Mouse (Mus musculus): ENCODE measurements around the gene Mllt6. TPM values are rescaled to one million over a fixed set of nuclear protein-coding genes. Genes with fewer than 3 reads are reported as not detected.

The Mllt6 gene
- 3.0 and 4.0 TPM in 2 replicates for polyA plus RNA-seq (2016; fragmentation: Nextera tagmentation; extraction: Ambion mirVana)

GRCm38 (mm10) chr11:97662893-97663527, at the start of gene Mllt6:
Mllt6 (plus strand) TSS chr11:97663414.
- peak; percentile 45; the same call in 1 of the 2 replicates for ATAC-seq (ENCODE audit: low FRiP score, low read depth)
- Histone ChIP-seq H3K36me3 (peaks cover 24% of the 10 kb centered on the region), H3K9ac (peak within 1 kb of the TSS; percentile 91), H3K4me1 (peaks cover 46% of the 10 kb centered on the region), H3K4me3 (peak within 1 kb of the TSS; percentile 95), H3K9me3 (no peaks in the 10 kb centered on the region), H3K4me2 (replicated peaks) (peak within 1 kb of the TSS; percentile 85), H3K27me3 (replicated peaks) (peaks cover 20% of the 10 kb centered on the region), H3K27ac (peak within 1 kb of the TSS; percentile 53; the same call in 1 of the 2 replicates)
- under 1% methylated on average over 51 of the region's 76 CpGs for WGBS

DNA sequence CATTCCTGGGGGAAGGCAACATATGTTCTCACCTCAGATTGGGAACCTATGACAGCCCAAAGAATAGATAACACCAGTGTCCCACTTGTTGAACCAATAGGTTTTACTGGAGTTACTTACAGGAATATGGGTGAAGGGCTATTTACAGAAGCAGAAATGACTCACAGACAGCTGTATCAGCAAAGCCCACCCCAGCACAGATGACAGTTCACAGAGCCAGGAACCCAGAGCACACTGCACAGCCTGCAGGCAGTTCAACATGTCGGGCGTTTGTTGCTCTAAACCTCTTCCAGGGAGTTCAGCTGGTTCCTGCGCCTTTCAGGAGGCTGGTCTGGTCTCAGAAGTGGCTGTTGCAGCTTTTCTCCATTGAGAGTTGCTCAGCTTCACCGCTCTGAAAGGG, 47.9 kb upstream of the Mllt6 start:
- Histone ChIP-seq H3K4me1 (no peaks in the 10 kb centered on the region), H3K4me3 (no peak overlapping the region), H3K4me2 (replicated peaks) (no peak overlapping the region), H3K36me3 (no peaks in the 10 kb centered on the region), H3K27me3 (replicated peaks) (peaks cover 13% of the 10 kb centered on the region), H3K9me3 (no peaks in the 10 kb centered on the region), H3K27ac (no peak overlapping the region), H3K9ac (no peak overlapping the region)
- 81% methylated on average over 4 of the region's 4 CpGs for WGBS
- ATAC-seq (ENCODE audit: low FRiP score, low read depth): no peak

DNA sequence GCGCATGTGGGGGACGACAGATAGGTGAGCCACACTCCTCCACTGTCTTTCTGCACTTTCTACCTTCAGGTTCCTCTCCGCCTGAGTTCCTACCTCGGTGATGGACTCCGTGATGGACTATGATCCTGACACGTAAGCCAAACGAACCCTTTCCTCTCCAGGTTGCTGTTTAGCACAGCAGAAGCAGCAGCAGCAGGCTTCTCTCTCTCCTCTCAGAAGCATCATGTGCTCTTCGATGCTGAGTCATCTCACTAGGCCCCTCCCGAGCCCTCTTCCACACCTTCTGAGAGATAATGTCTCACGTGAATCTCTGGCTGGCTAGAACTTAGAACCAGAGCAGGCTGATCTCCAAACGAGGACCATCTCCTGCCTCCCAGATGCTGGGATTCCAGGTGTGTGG, 44.8 kb upstream of the Mllt6 start:
- no peak overlapping the region for H3K4me3 ChIP-seq
- H3K27ac ChIP-seq: no peak overlapping the region
- no peak overlapping the region for H3K4me2 ChIP-seq (replicated peaks)
- H3K4me1 ChIP-seq: no peaks in the 10 kb centered on the region
- no peak overlapping the region for H3K9ac ChIP-seq
- no peak for ATAC-seq (ENCODE audit: low FRiP score, low read depth)
- H3K9me3 ChIP-seq: no peaks in the 10 kb centered on the region
- 55% methylated on average over 11 of the region's 11 CpGs for WGBS
- peaks cover 16% of the 10 kb centered on the region for H3K27me3 ChIP-seq (replicated peaks)
- no peaks in the 10 kb centered on the region for H3K36me3 ChIP-seq

GRCm38 (mm10) chr11:97619391-97619795, 43.8 kb upstream of the Mllt6 start:
- ATAC-seq (ENCODE audit: low FRiP score, low read depth): no peak
- no peak overlapping the region for H3K4me3 ChIP-seq
- WGBS: 38% methylated on average over 5 of the region's 5 CpGs
- H3K9me3 ChIP-seq: no peaks in the 10 kb centered on the region
- H3K36me3 ChIP-seq: no peaks in the 10 kb centered on the region
- peaks cover 26% of the 10 kb centered on the region for H3K27me3 ChIP-seq (replicated peaks)
- no peak overlapping the region for H3K9ac ChIP-seq
- H3K4me2 ChIP-seq (replicated peaks): no peak overlapping the region
- H3K27ac ChIP-seq: no peak overlapping the region
- H3K4me1 ChIP-seq: no peaks in the 10 kb centered on the region

GRCm38 (mm10) chr11:97622440-97622839, 40.8 kb upstream of the Mllt6 start:
- Histone ChIP-seq H3K27me3 (replicated peaks) (peaks cover 46% of the 10 kb centered on the region), H3K9me3 (no peaks in the 10 kb centered on the region), H3K4me3 (no peak overlapping the region), H3K36me3 (no peaks in the 10 kb centered on the region), H3K27ac (no peak overlapping the region), H3K4me1 (peaks cover 11% of the 10 kb centered on the region), H3K4me2 (replicated peaks) (no peak overlapping the region), H3K9ac (no peak overlapping the region)
- ATAC-seq (ENCODE audit: low FRiP score, low read depth): no peak
- 3% methylated on average over 6 of the region's 6 CpGs for WGBS

- Histone ChIP-seq H3K4me1 (peaks cover 18% of the 10 kb centered on the region), H3K27me3 (replicated peaks) (peaks cover 53% of the 10 kb centered on the region), H3K9ac (no peak overlapping the region), H3K4me3 (no peak overlapping the region), H3K36me3 (no peaks in the 10 kb centered on the region), H3K27ac (no peak overlapping the region), H3K4me2 (replicated peaks) (no peak overlapping the region), H3K9me3 (no peaks in the 10 kb centered on the region)
- WGBS: 66% methylated on average over 9 of the region's 9 CpGs
- no peak for ATAC-seq (ENCODE audit: low FRiP score, low read depth)
Measured at GRCm38 (mm10) chr11:97623166-97623565, 40.0 kb upstream of the Mllt6 start.

DNA sequence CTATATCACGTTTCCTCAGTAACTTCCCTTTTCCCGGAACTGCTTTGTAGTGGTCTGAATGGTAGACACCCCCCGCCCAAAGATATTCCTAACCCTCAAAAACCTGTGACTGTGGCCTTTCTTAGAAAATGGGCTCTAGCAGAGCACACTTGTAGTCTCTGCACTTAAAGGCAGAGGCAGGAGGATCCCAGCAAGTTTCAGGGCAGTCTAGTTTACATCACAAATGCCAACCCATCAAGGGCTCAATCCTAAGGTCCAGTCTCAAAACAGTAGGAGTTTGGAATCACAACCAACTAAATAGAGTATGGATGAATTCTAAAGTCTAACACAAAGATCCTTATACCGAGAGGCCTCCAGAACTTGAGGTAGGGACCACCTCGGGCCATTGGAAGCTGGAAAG, 37.7 kb upstream of the Mllt6 start:
- no peak overlapping the region for H3K4me3 ChIP-seq
- no peak for ATAC-seq (ENCODE audit: low FRiP score, low read depth)
- no peak overlapping the region for H3K27ac ChIP-seq
- H3K36me3 ChIP-seq: no peaks in the 10 kb centered on the region
- no peak overlapping the region for H3K9ac ChIP-seq
- WGBS: 74% methylated on average over 5 of the region's 5 CpGs
- H3K27me3 ChIP-seq (replicated peaks): peaks cover 71% of the 10 kb centered on the region
- H3K4me1 ChIP-seq: peaks cover 32% of the 10 kb centered on the region
- H3K9me3 ChIP-seq: no peaks in the 10 kb centered on the region
- H3K4me2 ChIP-seq (replicated peaks): no peak overlapping the region

DNA sequence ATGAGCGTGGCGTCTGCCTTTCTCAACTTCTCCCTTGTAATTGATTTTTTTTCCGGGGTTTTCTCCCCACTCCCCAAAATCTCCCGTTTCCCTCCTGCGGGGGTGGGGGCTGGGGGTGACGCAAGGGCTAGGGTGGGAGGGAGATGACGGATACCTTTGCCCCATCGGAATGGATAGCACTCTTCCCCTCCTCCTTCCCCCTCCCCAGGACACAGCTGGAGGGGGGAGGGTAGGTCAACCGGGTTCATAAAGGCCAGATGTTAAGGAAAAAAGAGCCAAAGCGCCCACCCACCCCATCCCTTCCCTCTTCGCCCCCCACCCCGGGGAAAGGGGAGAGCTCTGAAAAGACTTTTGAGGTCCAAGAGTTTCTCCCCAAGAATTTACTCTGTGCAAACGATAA, 36.8 kb upstream of the Mllt6 start:
- H3K27me3 ChIP-seq (replicated peaks): peaks cover 80% of the 10 kb centered on the region
- H3K4me2 ChIP-seq (replicated peaks): no peak overlapping the region
- H3K4me3 ChIP-seq: no peak overlapping the region
- ATAC-seq (ENCODE audit: low FRiP score, low read depth): no peak
- H3K36me3 ChIP-seq: no peaks in the 10 kb centered on the region
- H3K9ac ChIP-seq: no peak overlapping the region
- H3K27ac ChIP-seq: no peak overlapping the region
- no peaks in the 10 kb centered on the region for H3K9me3 ChIP-seq
- 5% methylated on average over 13 of the region's 13 CpGs for WGBS
- H3K4me1 ChIP-seq: peaks cover 32% of the 10 kb centered on the region

DNA sequence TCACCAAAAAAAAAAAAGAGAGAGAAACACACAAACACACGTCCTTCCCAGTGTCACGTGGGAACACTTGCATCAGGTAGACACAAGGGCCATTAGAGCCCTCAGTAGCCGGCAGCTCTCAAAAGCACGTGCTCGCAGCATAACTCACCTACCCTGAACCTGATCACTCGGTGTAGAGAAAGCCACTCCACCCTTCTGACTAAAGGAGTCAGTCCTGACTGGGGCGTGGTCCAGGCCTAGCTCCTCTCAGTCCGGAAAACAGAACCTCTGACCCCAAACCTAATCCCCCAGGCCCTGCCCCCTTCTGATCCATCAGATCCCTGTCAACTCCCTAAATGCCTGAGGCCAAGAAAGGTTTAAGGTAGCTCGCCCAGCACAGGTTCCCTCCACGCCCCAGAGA, 36.4 kb upstream of the Mllt6 start:
- peaks cover 32% of the 10 kb centered on the region for H3K4me1 ChIP-seq
- no peak overlapping the region for H3K4me3 ChIP-seq
- 4% methylated on average over 10 of the region's 10 CpGs for WGBS
- no peak overlapping the region for H3K9ac ChIP-seq
- no peak overlapping the region for H3K27ac ChIP-seq
- ATAC-seq (ENCODE audit: low FRiP score, low read depth): no peak
- peaks cover 84% of the 10 kb centered on the region for H3K27me3 ChIP-seq (replicated peaks)
- no peaks in the 10 kb centered on the region for H3K36me3 ChIP-seq
- no peaks in the 10 kb centered on the region for H3K9me3 ChIP-seq
- peak overlapping the region; percentile 94 for H3K4me2 ChIP-seq (replicated peaks)

DNA sequence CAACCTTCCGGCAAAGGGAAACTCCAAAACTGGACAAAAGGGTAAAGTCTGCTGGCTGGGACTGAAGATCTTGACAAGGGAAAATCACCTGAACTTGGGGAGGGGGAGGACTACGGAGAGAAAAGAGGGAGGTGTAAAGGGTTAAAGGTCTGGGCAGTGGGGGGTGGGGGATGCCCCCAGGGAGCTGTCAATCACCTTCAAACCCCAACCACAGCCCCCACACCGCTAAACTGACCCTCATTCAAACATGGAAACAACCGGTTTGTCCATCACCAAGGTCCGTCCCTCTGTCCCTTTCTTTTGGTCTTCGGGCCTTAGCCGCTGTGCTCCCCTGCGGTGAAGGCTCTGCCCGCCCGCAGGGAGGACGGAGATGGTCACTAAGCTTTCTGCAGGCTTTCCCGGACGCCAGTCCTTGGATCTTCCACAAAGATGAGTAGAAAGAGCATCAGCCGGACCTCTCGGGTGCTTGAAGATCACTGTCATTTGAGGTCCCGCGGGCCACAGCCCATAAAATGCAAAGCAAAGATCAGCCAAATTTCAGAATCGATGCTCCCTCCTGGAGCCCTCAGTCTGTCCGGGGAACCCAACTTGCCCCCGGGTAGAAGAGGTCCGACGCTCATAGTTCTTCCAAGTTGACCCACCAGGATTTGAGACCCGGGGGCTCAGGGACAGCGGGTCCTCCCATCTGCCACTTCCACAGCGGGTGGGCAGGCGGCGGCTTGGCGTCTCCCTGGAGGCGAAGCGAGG, 35.5 kb upstream of the Mllt6 start:
- under 1% methylated on average over 30 of the region's 30 CpGs for WGBS
- Histone ChIP-seq H3K9ac (peak overlapping the region; percentile 75), H3K27ac (no peak overlapping the region), H3K9me3 (no peaks in the 10 kb centered on the region), H3K36me3 (no peaks in the 10 kb centered on the region), H3K4me3 (peak overlapping the region; percentile 66), H3K27me3 (replicated peaks) (peaks cover 85% of the 10 kb centered on the region), H3K4me1 (peaks cover 36% of the 10 kb centered on the region), H3K4me2 (replicated peaks) (peak overlapping the region; percentile 94)
- ATAC-seq (ENCODE audit: low FRiP score, low read depth): no peak

DNA sequence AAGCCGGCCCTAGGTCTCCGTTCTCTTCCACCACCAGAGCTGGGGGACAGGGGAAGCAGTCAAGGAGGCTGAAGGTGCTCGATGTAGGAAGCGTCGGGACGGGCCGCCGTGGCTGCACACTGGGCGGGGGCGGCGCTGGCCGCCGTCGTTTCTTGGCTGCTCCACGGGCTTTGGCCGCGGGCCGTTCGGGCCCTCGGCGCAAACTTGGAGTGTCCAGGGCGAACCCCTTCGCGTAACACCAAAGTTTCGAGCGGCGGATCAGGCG, 35.0 kb upstream of the Mllt6 start:
- Histone ChIP-seq H3K4me2 (replicated peaks) (peak overlapping the region; percentile 94), H3K36me3 (no peaks in the 10 kb centered on the region), H3K27me3 (replicated peaks) (peaks cover 82% of the 10 kb centered on the region), H3K9ac (peak overlapping the region; percentile 75), H3K9me3 (no peaks in the 10 kb centered on the region), H3K4me3 (peak overlapping the region; percentile 66), H3K4me1 (peaks cover 36% of the 10 kb centered on the region), H3K27ac (no peak overlapping the region)
- under 1% methylated on average over 28 of the region's 28 CpGs for WGBS
- ATAC-seq (ENCODE audit: low FRiP score, low read depth): no peak

GRCm38 (mm10) chr11:97628568-97629518, 34.4 kb upstream of the Mllt6 start:
- H3K27ac ChIP-seq: no peak overlapping the region
- under 1% methylated on average over 106 of the region's 106 CpGs for WGBS
- peaks cover 76% of the 10 kb centered on the region for H3K27me3 ChIP-seq (replicated peaks)
- H3K36me3 ChIP-seq: no peaks in the 10 kb centered on the region
- ATAC-seq (ENCODE audit: low FRiP score, low read depth): peak; percentile 49
- no peaks in the 10 kb centered on the region for H3K9me3 ChIP-seq
- H3K4me3 ChIP-seq: peak overlapping the region; percentile 66
- H3K9ac ChIP-seq: peak overlapping the region; percentile 75
- H3K4me1 ChIP-seq: peaks cover 36% of the 10 kb centered on the region
- H3K4me2 ChIP-seq (replicated peaks): peak overlapping the region; percentile 94
